In the genomic region with DNA sequence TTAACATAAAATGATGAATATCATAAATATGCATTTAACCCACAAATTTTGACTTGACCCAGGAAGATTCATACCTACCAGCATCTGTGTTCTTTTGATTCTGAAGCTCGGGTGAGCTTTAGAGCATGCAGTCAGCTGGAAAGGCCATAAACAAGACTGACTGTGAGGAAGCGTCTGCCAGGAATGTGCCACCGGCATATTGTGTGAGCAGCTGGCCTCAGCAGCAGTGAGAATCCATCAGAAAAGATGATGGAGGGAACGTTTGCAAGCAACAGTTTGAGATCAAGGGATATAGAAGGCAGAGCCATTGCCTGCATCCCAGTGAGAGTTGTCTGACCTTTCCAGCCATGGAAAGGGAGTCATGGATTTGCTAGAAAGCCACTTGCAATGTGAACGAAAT, we compare ENCODE assay signal across 7 mouse cellular contexts.
DNase-seq lines count a peak whose midpoint lies in the region.

No protein-coding gene starts in this region.

- intact Hi-C loops in heart, postnatal 25 days (cut with DNase I) = no loop called here

- DNase-seq in kidney, postnatal 4 days = peak; percentile 62 to 67
- DNase-seq in kidney, postnatal 36 days = no peak
- DNase-seq in cerebellum, adult 11 months = peak; percentile 71
- peak; percentile 90 for DNase-seq in cerebellum, adult 9-11 months
- peak; percentile 40 for DNase-seq in layer of hippocampus, adult 9-10 months (ENCODE audit: low spot score)
- DNase-seq in ovary, postnatal 10 days (ENCODE audit: low spot score) = no peak
- no peak for DNase-seq in heart, postnatal 25 days (ENCODE audit: low spot score)

Comparison
In these comparisons a context has a peak if more than half of its experiments do, and no peak if none do; other contexts are left out.
1. DNase-seq: peak in kidney, postnatal 4 days (2 of 2), cerebellum, adult 11 months (single experiment), cerebellum, adult 9-11 months (single experiment) and layer of hippocampus, adult 9-10 months (single experiment); none in kidney, postnatal 36 days (0 of 2), ovary, postnatal 10 days (single experiment) and heart, postnatal 25 days (single experiment).